Mouse (Mus musculus): Measurements from ENCODE around the gene Sh3bp1. TPM values are rescaled to one million over a fixed set of nuclear protein-coding genes. Genes with fewer than 3 reads are reported as not detected.

Gene Sh3bp1
- polyA plus RNA-seq, 1 experiment from 2014 or later: 2.9 TPM

- H3K9ac ChIP-seq (replicated peaks; ENCODE audit: low read length): peak overlapping the region; percentile 84
- H3K4me2 ChIP-seq (ENCODE audit: low read length): peak overlapping the region; percentile 87
- H3K4me1 ChIP-seq (ENCODE audit: control insufficient read depth, insufficient read depth, low read length): peaks cover 26% of the 10 kb centered on the region
- peak overlapping the region; percentile 76 for H3K27ac ChIP-seq (replicated peaks; ENCODE audit: low read depth, low read length)
- no peaks in the 10 kb centered on the region for H3K27me3 ChIP-seq (ENCODE audit: control insufficient read depth, insufficient read depth, low read length)
- DNase-seq: peak; percentile 93
- peak overlapping the region; percentile 77 for H3K4me3 ChIP-seq (replicated peaks; ENCODE audit: low read depth, low read length)
- peak; percentile 18; the same call in 1 of the 2 replicates for ATAC-seq (ENCODE audit: low FRiP score, low TSS enrichment)
- 7% methylated on average over 8 of the region's 8 CpGs for WGBS
- H3K9me3 ChIP-seq (ENCODE audit: control insufficient read depth, low read length): no peaks in the 10 kb centered on the region
- H3K36me3 ChIP-seq (ENCODE audit: control insufficient read depth, insufficient read depth, low read length): peaks cover 21% of the 10 kb centered on the region
Measured at GRCm38 (mm10) chr15:78915660-78916017, 16.1 kb downstream of the Sh3bp1 start.

GRCm38 (mm10) chr15:78916052-78916826 lies 16.7 kb downstream of the Sh3bp1 start:
- WGBS: 24% methylated on average over 12 of the region's 12 CpGs
- Histone ChIP-seq H3K4me1 (ENCODE audit: control insufficient read depth, insufficient read depth, low read length) (peaks cover 26% of the 10 kb centered on the region), H3K4me3 (replicated peaks; ENCODE audit: low read depth, low read length) (peak overlapping the region; percentile 77), H3K27me3 (ENCODE audit: control insufficient read depth, insufficient read depth, low read length) (no peaks in the 10 kb centered on the region), H3K4me2 (ENCODE audit: low read length) (peak overlapping the region; percentile 87), H3K9ac (replicated peaks; ENCODE audit: low read length) (peak overlapping the region; percentile 57), H3K27ac (replicated peaks; ENCODE audit: low read depth, low read length) (peak overlapping the region; percentile 76), H3K36me3 (ENCODE audit: control insufficient read depth, insufficient read depth, low read length) (peaks cover 21% of the 10 kb centered on the region), H3K9me3 (ENCODE audit: control insufficient read depth, low read length) (no peaks in the 10 kb centered on the region)
- ATAC-seq (ENCODE audit: low FRiP score, low TSS enrichment) (no peak), DNase-seq (peak; percentile 65)

DNA sequence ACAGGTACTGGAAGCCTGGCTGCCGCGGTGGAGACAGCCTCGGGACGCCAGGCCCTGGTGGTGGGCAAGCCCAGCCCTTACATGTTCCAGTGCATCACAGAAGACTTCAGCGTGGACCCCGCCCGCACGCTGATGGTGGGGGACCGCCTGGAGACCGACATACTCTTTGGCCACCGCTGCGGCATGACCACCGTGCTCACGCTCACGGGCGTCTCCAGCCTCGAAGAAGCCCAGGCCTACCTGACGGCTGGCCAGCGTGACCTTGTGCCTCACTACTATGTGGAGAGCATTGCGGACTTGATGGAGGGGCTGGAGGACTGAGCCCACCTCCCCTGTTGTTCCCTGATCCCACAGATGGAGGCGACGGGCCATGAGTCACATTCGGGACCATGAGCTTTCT lies 18.6 kb downstream of the Sh3bp1 start:
- no peak overlapping the region for H3K4me3 ChIP-seq (replicated peaks; ENCODE audit: low read depth, low read length)
- H3K4me1 ChIP-seq (ENCODE audit: control insufficient read depth, insufficient read depth, low read length): peaks cover 24% of the 10 kb centered on the region
- no peaks in the 10 kb centered on the region for H3K9me3 ChIP-seq (ENCODE audit: control insufficient read depth, low read length)
- no peak overlapping the region for H3K27ac ChIP-seq (replicated peaks; ENCODE audit: low read depth, low read length)
- no peaks in the 10 kb centered on the region for H3K27me3 ChIP-seq (ENCODE audit: control insufficient read depth, insufficient read depth, low read length)
- no peak overlapping the region for H3K4me2 ChIP-seq (ENCODE audit: low read length)
- DNase-seq (no peak), ATAC-seq (ENCODE audit: low FRiP score, low TSS enrichment) (no peak)
- peaks cover 21% of the 10 kb centered on the region for H3K36me3 ChIP-seq (ENCODE audit: control insufficient read depth, insufficient read depth, low read length)
- no peak overlapping the region for H3K9ac ChIP-seq (replicated peaks; ENCODE audit: low read length)
- 94% methylated on average over 23 of the region's 23 CpGs for WGBS

DNA sequence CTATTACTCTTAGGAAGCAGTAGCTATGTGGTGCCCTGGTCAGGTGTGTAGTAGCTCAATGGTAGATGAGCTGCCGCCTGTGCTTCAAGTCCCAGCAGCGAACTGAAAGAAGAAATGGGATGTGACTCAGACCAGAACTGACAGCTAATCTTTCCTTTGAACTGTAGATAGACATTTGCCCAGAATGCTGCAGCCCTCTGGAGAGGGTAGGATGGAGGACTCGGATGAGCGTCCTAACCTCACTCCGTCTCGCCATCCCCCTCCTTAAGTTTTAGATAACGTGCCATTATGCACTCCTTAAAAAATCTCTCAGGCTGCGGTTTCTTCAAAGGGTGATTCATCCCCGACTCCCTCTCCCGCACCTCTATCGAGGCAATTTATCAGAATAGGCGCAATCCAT lies 20.3 kb downstream of the Sh3bp1 start:
- H3K4me3 ChIP-seq (replicated peaks; ENCODE audit: low read depth, low read length): no peak overlapping the region
- no peak overlapping the region for H3K9ac ChIP-seq (replicated peaks; ENCODE audit: low read length)
- no peak overlapping the region for H3K4me2 ChIP-seq (ENCODE audit: low read length)
- no peaks in the 10 kb centered on the region for H3K27me3 ChIP-seq (ENCODE audit: control insufficient read depth, insufficient read depth, low read length)
- H3K36me3 ChIP-seq (ENCODE audit: control insufficient read depth, insufficient read depth, low read length): peaks cover 21% of the 10 kb centered on the region
- no peaks in the 10 kb centered on the region for H3K9me3 ChIP-seq (ENCODE audit: control insufficient read depth, low read length)
- peaks cover 18% of the 10 kb centered on the region for H3K4me1 ChIP-seq (ENCODE audit: control insufficient read depth, insufficient read depth, low read length)
- 82% methylated on average over 12 of the region's 12 CpGs for WGBS
- ATAC-seq (ENCODE audit: low FRiP score, low TSS enrichment) (no peak), DNase-seq (no peak)
- H3K27ac ChIP-seq (replicated peaks; ENCODE audit: low read depth, low read length): no peak overlapping the region

- no peak for DNase-seq
- Histone ChIP-seq H3K4me1 (ENCODE audit: control insufficient read depth, insufficient read depth, low read length) (peaks cover 10% of the 10 kb centered on the region), H3K36me3 (ENCODE audit: control insufficient read depth, insufficient read depth, low read length) (peaks cover 20% of the 10 kb centered on the region), H3K4me3 (replicated peaks; ENCODE audit: low read depth, low read length) (no peak overlapping the region), H3K9ac (replicated peaks; ENCODE audit: low read length) (no peak overlapping the region), H3K27me3 (ENCODE audit: control insufficient read depth, insufficient read depth, low read length) (peaks cover 4% of the 10 kb centered on the region; the same call in 1 of the 2 replicates), H3K4me2 (ENCODE audit: low read length) (no peak overlapping the region), H3K27ac (replicated peaks; ENCODE audit: low read depth, low read length) (no peak overlapping the region), H3K9me3 (ENCODE audit: control insufficient read depth, low read length) (no peaks in the 10 kb centered on the region)
- WGBS: 86% methylated on average over 7 of the region's 7 CpGs
- no peak for ATAC-seq (ENCODE audit: low FRiP score, low TSS enrichment)
Measured at GRCm38 (mm10) chr15:78922700-78923099, 23.1 kb downstream of the Sh3bp1 start.

GRCm38 (mm10) chr15:78923585-78923984 lies 24.0 kb downstream of the Sh3bp1 start:
- whole genome bisulfite sequencing: 79% methylated on average over 6 of the region's 6 CpGs

GRCm38 (mm10) chr15:78925129-78925528 lies 25.6 kb downstream of the Sh3bp1 start:
- ATAC-seq (ENCODE audit: low FRiP score, low TSS enrichment) (no peak), DNase-seq (no peak)
- 37% methylated on average over 8 of the region's 8 CpGs for WGBS
- Histone ChIP-seq H3K4me3 (replicated peaks; ENCODE audit: low read depth, low read length) (no peak overlapping the region), H3K27me3 (ENCODE audit: control insufficient read depth, insufficient read depth, low read length) (peaks cover 4% of the 10 kb centered on the region; the same call in 1 of the 2 replicates), H3K9ac (replicated peaks; ENCODE audit: low read length) (0 out of 2 replicates have a peak overlapping the region, but pooled peaks have one; percentile 12), H3K4me2 (ENCODE audit: low read length) (no peak overlapping the region), H3K27ac (replicated peaks; ENCODE audit: low read depth, low read length) (no peak overlapping the region), H3K36me3 (ENCODE audit: control insufficient read depth, insufficient read depth, low read length) (no peaks in the 10 kb centered on the region), H3K9me3 (ENCODE audit: control insufficient read depth, low read length) (no peaks in the 10 kb centered on the region), H3K4me1 (ENCODE audit: control insufficient read depth, insufficient read depth, low read length) (peaks cover 13% of the 10 kb centered on the region)

More at GRCm38 (mm10) chr15:78923585-78923984, 24.0 kb downstream of the Sh3bp1 start:
- H3K27me3 ChIP-seq (ENCODE audit: control insufficient read depth, insufficient read depth, low read length): peaks cover 4% of the 10 kb centered on the region; the same call in 1 of the 2 replicates
- H3K9me3 ChIP-seq (ENCODE audit: control insufficient read depth, low read length): no peaks in the 10 kb centered on the region
- peaks cover 13% of the 10 kb centered on the region for H3K36me3 ChIP-seq (ENCODE audit: control insufficient read depth, insufficient read depth, low read length)
- no peak overlapping the region for H3K4me2 ChIP-seq (ENCODE audit: low read length)
- no peak overlapping the region for H3K9ac ChIP-seq (replicated peaks; ENCODE audit: low read length)
- DNase-seq: no peak
- no peak for ATAC-seq (ENCODE audit: low FRiP score, low TSS enrichment)
- H3K4me1 ChIP-seq (ENCODE audit: control insufficient read depth, insufficient read depth, low read length): peaks cover 13% of the 10 kb centered on the region
- no peak overlapping the region for H3K27ac ChIP-seq (replicated peaks; ENCODE audit: low read depth, low read length)
- H3K4me3 ChIP-seq (replicated peaks; ENCODE audit: low read depth, low read length): no peak overlapping the region

GRCm38 (mm10) chr15:78926021-78926919 lies 26.7 kb downstream of the Sh3bp1 start, which contains the start of gene Lgals1:
Lgals1 (plus strand) TSS chr15:78926725.
- 0 out of 2 replicates have a peak within 1 kb of the TSS, but pooled peaks have one; percentile 12 for H3K9ac ChIP-seq (replicated peaks; ENCODE audit: low read length)
- no peaks in the 10 kb centered on the region for H3K9me3 ChIP-seq (ENCODE audit: control insufficient read depth, low read length)
- peak; percentile 66 for ATAC-seq (ENCODE audit: low FRiP score, low TSS enrichment)
- DNase-seq: peak; percentile 73
- H3K36me3 ChIP-seq (ENCODE audit: control insufficient read depth, insufficient read depth, low read length): no peaks in the 10 kb centered on the region
- H3K27ac ChIP-seq (replicated peaks; ENCODE audit: low read depth, low read length): no peak within 1 kb of the TSS
- peaks cover 13% of the 10 kb centered on the region for H3K4me1 ChIP-seq (ENCODE audit: control insufficient read depth, insufficient read depth, low read length)
- no peak within 1 kb of the TSS for H3K4me3 ChIP-seq (replicated peaks; ENCODE audit: low read depth, low read length)
- 6% methylated on average over 20 of the region's 20 CpGs for WGBS
- peaks cover 4% of the 10 kb centered on the region; the same call in 1 of the 2 replicates for H3K27me3 ChIP-seq (ENCODE audit: control insufficient read depth, insufficient read depth, low read length)
- H3K4me2 ChIP-seq (ENCODE audit: low read length): peak within 1 kb of the TSS; percentile 59

Measured in midbrain, embryonic 14.5 days (tissue).